Mouse (Mus musculus): ENCODE data around the gene Kmt2d. TPM values are rescaled to one million over a fixed set of nuclear protein-coding genes. Genes with fewer than 3 reads are reported as not detected.

Kmt2d gene
- polyA plus RNA-seq, 1 experiment = 11.9 TPM

GRCm38 (mm10) chr15:98860921-98861320, 10.1 kb downstream of the Kmt2d start:
- H3K4me3 ChIP-seq (replicated peaks) = no peak overlapping the region
- H3K9me3 ChIP-seq = no peaks in the 10 kb centered on the region
- H3K36me3 ChIP-seq (replicated peaks; ENCODE audit: low read length) = peaks cover 100% of the 10 kb centered on the region
- TF ChIP-seq GATA1 (IDR thresholded peaks at IDR 0.05; ENCODE audit: borderline replicate concordance, low read length) (no peak), FLI1 (IDR thresholded peaks at IDR 0.05; ENCODE audit: low read length) (no peak)
- peaks cover 11% of the 10 kb centered on the region; the same call in 1 of the 2 replicates for H3K4me1 ChIP-seq
- H3K27me3 ChIP-seq (replicated peaks) = no peaks in the 10 kb centered on the region

- H3K4me3 ChIP-seq (replicated peaks) = no peak overlapping the region
- H3K36me3 ChIP-seq (replicated peaks; ENCODE audit: low read length) = peaks cover 100% of the 10 kb centered on the region
- TF ChIP-seq GATA1 (IDR thresholded peaks at IDR 0.05; ENCODE audit: borderline replicate concordance, low read length) = no peak
- TF ChIP-seq FLI1 (IDR thresholded peaks at IDR 0.05; ENCODE audit: low read length) = no peak
- peaks cover 6% of the 10 kb centered on the region; the same call in 1 of the 2 replicates for H3K4me1 ChIP-seq
- no peaks in the 10 kb centered on the region for H3K9me3 ChIP-seq
- H3K27me3 ChIP-seq (replicated peaks) = no peaks in the 10 kb centered on the region
These were observed 11.5 kb downstream of the Kmt2d start for GRCm38 (mm10) chr15:98859319-98860043.

GRCm38 (mm10) chr15:98854214-98854613, 16.8 kb downstream of the Kmt2d start:
- H3K4me1 ChIP-seq = peaks cover 11% of the 10 kb centered on the region
- H3K9me3 ChIP-seq = no peaks in the 10 kb centered on the region
- peaks cover 100% of the 10 kb centered on the region for H3K36me3 ChIP-seq (replicated peaks; ENCODE audit: low read length)
- TF ChIP-seq GATA1 (IDR thresholded peaks at IDR 0.05; ENCODE audit: borderline replicate concordance, low read length) (no peak), FLI1 (IDR thresholded peaks at IDR 0.05; ENCODE audit: low read length) (no peak)
- no peaks in the 10 kb centered on the region for H3K27me3 ChIP-seq (replicated peaks)
- no peak overlapping the region for H3K4me3 ChIP-seq (replicated peaks)

DNA sequence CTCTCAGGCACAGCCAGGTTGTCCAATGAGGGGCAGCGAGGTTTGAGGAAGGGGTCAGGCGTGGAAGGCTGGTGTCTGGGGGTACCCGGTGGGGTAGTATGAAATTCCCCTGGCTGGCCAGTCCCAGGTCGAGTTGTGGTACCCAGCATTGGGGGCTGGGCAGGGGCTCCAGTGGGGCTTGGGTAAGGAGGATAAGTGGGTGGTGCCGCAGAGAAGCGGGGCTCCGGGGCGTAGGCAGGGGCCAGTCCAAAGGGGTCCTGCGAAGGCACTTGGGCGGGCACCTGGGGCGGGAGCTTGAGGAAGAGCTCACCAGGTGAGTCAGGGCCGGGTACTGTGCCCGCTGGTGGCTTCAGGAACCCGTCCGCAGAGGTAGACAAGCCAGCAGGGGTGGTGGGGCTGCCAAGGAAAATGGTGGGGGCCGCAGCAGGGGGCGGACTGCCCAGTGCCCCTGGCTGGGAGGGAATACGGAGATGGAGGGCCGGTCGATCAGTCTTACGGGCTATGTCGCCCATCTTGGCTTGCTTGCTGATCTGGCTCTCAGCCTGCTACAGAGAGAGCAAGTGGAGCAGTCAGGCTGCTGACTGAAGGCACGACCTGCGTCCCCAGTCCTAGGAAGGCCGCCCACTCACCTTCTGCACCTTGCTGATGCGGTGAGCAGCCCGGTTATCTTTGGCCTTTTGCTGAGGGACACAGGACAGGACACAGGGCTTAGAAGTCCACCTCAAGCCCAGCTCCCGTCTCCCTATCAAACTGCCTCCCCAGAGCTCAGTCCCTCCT, 17.7 kb downstream of the Kmt2d start:
- Histone ChIP-seq H3K9me3 (no peaks in the 10 kb centered on the region), H3K27me3 (replicated peaks) (no peaks in the 10 kb centered on the region), H3K4me1 (peaks cover 20% of the 10 kb centered on the region), H3K36me3 (replicated peaks; ENCODE audit: low read length) (peaks cover 100% of the 10 kb centered on the region), H3K4me3 (replicated peaks) (no peak overlapping the region)
- TF ChIP-seq FLI1 (IDR thresholded peaks at IDR 0.05; ENCODE audit: low read length) (no peak), GATA1 (IDR thresholded peaks at IDR 0.05; ENCODE audit: borderline replicate concordance, low read length) (no peak)

DNA sequence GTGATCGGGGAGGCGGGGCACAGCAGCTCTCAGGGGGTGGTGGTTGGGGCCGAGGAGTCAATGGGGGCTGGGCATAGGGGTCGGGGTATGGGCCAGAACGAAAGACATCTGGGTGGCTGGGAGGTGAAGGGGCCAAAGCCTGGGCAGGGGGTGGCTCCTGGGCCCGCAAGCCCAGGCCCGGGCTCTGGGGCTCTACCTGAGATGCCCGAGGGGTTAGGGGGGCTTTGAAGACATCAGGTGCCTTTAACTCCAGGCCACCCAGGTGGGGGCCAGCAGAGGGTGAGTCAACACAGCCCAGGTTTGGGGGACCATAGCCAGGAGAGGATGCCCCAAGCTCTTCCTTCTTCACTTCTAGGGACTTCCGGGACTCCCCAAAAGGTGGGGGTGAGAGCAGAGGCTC, 18.3 kb downstream of the Kmt2d start:
- peaks cover 26% of the 10 kb centered on the region for H3K4me1 ChIP-seq
- peaks cover 100% of the 10 kb centered on the region for H3K36me3 ChIP-seq (replicated peaks; ENCODE audit: low read length)
- TF ChIP-seq GATA1 (IDR thresholded peaks at IDR 0.05; ENCODE audit: borderline replicate concordance, low read length) = no peak
- TF ChIP-seq FLI1 (IDR thresholded peaks at IDR 0.05; ENCODE audit: low read length) = no peak
- H3K9me3 ChIP-seq = no peaks in the 10 kb centered on the region
- no peak overlapping the region for H3K4me3 ChIP-seq (replicated peaks)
- H3K27me3 ChIP-seq (replicated peaks) = no peaks in the 10 kb centered on the region

DNA sequence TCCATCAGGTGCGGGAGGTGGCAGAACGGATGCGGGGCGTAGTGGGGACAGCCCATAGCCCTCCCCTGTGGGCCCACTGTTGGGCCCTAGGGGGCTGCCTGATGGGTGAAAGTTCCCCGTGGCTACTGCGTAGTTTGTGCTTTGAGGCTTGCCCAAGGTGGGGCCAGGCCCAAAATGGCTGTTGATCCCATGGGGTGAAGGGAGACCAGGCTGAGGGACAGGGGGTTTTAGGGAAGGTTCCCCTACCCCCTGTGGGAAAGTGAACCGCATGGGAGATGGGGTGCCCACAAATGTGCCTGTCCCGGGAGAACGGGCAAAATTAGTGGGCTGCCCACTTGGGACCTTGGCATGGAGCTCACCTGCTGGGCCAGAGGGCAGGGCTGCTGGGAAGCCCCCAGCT, 18.9 kb downstream of the Kmt2d start:
- no peaks in the 10 kb centered on the region for H3K9me3 ChIP-seq
- no peaks in the 10 kb centered on the region for H3K27me3 ChIP-seq (replicated peaks)
- no peak for TF ChIP-seq FLI1 (IDR thresholded peaks at IDR 0.05; ENCODE audit: low read length)
- no peak for TF ChIP-seq GATA1 (IDR thresholded peaks at IDR 0.05; ENCODE audit: borderline replicate concordance, low read length)
- no peak overlapping the region for H3K4me3 ChIP-seq (replicated peaks)
- peaks cover 100% of the 10 kb centered on the region for H3K36me3 ChIP-seq (replicated peaks; ENCODE audit: low read length)
- H3K4me1 ChIP-seq = peaks cover 32% of the 10 kb centered on the region

- no peak for TF ChIP-seq FLI1 (IDR thresholded peaks at IDR 0.05; ENCODE audit: low read length)
- no peak for TF ChIP-seq GATA1 (IDR thresholded peaks at IDR 0.05; ENCODE audit: borderline replicate concordance, low read length)
- Histone ChIP-seq H3K9me3 (no peaks in the 10 kb centered on the region), H3K4me3 (replicated peaks) (no peak overlapping the region), H3K36me3 (replicated peaks; ENCODE audit: low read length) (peaks cover 100% of the 10 kb centered on the region), H3K27me3 (replicated peaks) (no peaks in the 10 kb centered on the region), H3K4me1 (peaks cover 35% of the 10 kb centered on the region)
These were observed 19.7 kb downstream of the Kmt2d start for GRCm38 (mm10) chr15:98851229-98851818.

DNA sequence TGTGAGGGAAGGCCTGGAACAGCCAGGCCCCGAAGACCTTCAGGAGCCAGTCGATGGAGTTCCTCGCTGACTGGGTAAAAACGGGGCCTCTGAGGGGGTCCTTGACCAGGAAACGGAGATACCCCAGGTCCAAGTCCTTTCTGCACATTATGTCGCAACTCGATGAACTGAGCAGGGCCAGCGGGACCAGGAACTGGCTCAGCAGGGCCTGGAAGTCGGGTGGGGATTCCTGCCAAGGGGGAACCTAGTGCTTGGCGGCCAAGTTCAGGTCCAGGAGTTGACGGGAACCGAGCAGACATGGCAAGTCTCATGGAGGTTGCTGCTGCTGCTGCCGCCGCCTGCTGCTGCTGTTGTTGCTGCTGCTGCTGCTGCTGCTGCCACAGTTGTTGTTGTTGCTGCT, 20.3 kb downstream of the Kmt2d start:
- H3K27me3 ChIP-seq (replicated peaks) = no peaks in the 10 kb centered on the region
- TF ChIP-seq FLI1 (IDR thresholded peaks at IDR 0.05; ENCODE audit: low read length) (no peak), GATA1 (IDR thresholded peaks at IDR 0.05; ENCODE audit: borderline replicate concordance, low read length) (no peak)
- no peaks in the 10 kb centered on the region for H3K9me3 ChIP-seq
- H3K4me3 ChIP-seq (replicated peaks) = no peak overlapping the region
- peaks cover 100% of the 10 kb centered on the region for H3K36me3 ChIP-seq (replicated peaks; ENCODE audit: low read length)
- peaks cover 41% of the 10 kb centered on the region for H3K4me1 ChIP-seq

- Histone ChIP-seq H3K36me3 (replicated peaks; ENCODE audit: low read length) (peaks cover 100% of the 10 kb centered on the region), H3K4me1 (peaks cover 41% of the 10 kb centered on the region), H3K27me3 (replicated peaks) (no peaks in the 10 kb centered on the region), H3K4me3 (replicated peaks) (no peak overlapping the region), H3K9me3 (no peaks in the 10 kb centered on the region)
- TF ChIP-seq FLI1 (IDR thresholded peaks at IDR 0.05; ENCODE audit: low read length) (no peak), GATA1 (IDR thresholded peaks at IDR 0.05; ENCODE audit: borderline replicate concordance, low read length) (no peak)
These were observed 20.9 kb downstream of the Kmt2d start for GRCm38 (mm10) chr15:98849956-98850600.

Data from megakaryocyte, embryonic 14.5 days (primary cell).